Mouse (Mus musculus): ENCODE measurements around the gene Slc16a12. TPM values are rescaled to one million over a fixed set of nuclear protein-coding genes. Genes with fewer than 3 reads are reported as not detected.

Slc16a12 gene
- total RNA-seq, 2 experiments from 2014 or later, result 1.5 to 2.1 TPM

- no peak for DNase-seq
These were observed 20.7 kb downstream of the Slc16a12 start for GRCm38 (mm10) chr19:34726254-34726962.

DNA sequence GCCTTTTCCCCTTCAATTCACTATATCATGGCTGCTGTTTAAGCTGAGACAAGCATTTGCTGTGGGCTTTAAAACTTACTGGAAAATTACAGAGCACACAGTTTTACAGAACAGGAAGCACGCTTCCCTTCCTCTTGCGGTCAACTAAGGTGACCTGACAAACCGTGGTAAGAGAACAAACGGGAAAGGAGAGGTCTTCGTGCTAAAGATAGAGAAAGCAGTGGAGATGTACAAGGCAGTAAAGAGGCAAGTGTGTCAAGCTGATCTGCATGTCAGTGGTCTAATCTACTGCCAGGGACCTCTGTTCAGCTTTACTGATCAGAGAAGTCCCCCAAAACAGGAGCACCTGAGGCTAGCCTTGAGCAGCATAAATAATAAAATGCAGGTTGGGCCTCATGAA, 21.7 kb downstream of the Slc16a12 start:
- no peak for DNase-seq

DNA sequence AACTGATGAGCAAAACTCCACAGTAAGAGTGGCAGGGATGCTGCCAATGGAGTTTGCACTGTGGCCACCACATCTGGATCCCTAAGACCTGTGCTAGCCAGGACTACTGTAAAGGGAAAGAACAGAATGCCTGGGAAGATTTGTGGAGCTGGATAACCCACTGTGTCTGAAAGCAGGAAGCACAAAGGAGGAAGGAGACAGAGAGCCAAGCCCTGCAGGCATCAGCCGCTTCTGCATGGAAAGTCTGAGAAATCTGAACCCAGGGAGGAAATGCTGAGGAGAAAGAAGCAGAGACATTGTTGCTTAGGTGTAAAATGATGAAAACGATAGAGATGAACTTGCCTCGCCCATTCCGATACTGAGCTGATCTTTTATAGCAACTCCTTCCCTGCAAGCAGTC, 22.5 kb downstream of the Slc16a12 start:
- no peak for DNase-seq

GRCm38 (mm10) chr19:34722541-34722940, 24.5 kb downstream of the Slc16a12 start:
- no peak for DNase-seq

GRCm38 (mm10) chr19:34720130-34720529, 27.0 kb downstream of the Slc16a12 start:
- no peak for DNase-seq

- DNase-seq, result no peak
These were observed 28.1 kb downstream of the Slc16a12 start for GRCm38 (mm10) chr19:34718963-34719362.

- no peak for DNase-seq
These were observed 28.6 kb downstream of the Slc16a12 start for GRCm38 (mm10) chr19:34718478-34718877.

- no peak for DNase-seq
These were observed 31.2 kb downstream of the Slc16a12 start for GRCm38 (mm10) chr19:34715895-34716294.

DNA sequence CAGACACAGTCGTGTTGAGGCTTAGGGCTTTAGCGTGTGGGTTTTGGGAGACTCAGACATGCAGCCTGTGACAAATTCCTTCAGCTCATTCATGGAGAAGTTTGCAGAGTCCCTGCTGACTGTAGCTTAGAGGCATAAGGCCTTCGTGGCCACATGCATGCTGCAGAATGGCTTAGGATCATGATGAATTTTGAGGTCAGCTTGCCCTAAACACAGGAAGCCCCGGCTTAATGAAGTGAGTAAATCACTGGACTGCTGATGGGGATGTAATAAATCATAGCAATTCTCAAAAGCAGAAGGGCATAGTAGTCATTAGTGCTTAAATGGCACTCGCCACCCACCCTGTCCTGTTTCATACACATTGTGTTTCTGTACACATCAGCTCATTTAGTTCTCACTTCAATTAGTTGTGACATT, 32.8 kb downstream of the Slc16a12 start:
- no peak for DNase-seq

DNA sequence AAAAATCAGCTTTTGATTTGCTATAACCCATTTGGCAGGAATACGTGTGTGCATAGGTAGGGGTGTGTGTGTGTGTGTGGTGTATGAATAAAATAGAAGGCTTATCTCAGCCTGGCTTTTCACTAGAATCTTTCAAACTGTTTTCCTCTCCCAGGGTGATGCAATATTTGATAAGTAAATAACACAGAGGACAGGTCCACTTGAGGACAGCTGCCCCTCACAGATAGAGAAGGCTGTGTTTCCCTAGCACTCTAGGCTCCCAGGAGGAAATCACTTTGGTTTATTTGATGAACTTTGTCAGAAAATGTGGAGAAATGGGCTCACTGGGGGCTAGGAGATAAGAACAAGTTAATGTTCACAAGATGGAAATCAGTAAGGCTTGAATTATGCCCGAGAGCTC, 35.0 kb downstream of the Slc16a12 start:
- DNase-seq, result no peak

- no peak for DNase-seq
These were observed 38.9 kb downstream of the Slc16a12 start for GRCm38 (mm10) chr19:34708221-34708620.

DNA sequence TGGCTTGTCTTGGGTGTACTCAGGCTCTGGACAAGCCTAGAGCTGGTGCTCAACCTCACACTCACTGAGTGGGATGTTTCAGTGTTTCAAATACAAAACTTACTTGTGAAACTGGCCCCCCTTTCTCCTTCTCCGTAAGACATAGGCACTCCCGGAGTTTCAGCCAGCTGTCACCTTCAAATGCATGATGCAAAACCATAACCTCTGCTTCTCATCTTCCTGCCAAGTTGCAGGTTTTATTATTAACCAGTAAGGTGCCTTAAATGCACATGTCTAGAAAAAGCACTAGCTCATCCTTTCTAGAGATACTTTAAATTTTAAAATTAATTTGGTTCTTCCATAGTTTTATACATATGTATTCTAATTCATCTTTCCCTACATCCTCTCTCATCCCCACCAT, 39.5 kb downstream of the Slc16a12 start:
- no peak for DNase-seq

DNA sequence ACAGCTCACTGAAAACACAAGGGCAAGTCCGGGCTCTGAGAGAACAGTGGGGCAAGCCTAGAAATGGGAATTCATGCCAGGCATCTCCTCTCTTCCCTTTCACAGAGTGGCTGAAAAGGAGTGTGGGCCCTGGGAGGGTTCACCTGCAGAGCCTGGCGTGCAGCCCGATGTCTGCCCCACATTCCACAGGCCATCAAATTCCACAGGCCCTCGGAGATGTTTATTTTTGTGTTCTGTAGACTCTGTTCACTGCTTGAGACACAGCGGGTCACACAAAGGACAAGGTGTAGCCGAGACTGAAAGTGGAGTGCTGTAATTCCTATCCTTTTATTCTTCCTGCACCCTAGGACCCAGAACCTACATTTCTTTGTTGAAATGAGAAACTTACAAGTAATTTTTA, 40.8 kb downstream of the Slc16a12 start:
- no peak for DNase-seq

DNA sequence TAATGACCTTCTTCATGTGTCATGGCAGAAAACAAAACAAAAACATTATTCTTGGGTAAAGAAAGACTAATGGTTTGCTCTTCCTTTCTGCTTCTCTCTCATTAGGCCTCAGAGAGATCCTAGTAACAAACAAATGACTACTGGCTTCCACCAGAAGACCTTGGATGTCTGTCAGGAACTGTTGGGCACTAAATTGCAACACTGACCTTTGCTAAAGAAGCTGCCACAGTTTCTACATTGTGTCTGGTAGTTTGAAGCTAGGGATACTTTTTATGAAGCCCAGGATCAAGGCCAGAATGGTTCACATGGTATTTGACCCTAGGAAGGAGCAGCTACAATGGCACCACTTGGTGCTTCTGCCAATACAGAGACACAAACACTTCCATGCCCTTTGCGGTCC, 41.9 kb downstream of the Slc16a12 start:
- DNase-seq, result no peak

DNA sequence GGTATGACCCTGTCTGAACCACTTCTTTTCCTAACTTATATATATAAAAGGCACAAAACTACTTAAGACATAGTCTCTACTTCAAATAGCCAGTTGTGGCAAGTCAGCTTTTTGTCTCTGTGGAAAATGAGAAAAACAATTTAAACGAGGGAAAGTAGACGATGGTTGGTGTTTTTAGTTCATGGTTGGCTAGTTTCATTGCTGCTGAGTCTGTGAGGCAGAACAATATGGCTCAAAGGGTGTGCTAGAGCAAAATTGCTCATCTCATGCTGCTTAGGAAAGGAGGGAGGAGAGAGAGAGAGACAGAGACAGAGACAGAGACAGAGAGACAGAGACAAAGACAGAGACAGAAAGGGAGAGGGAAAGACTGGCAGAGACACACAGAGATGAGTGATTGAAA, 47.8 kb downstream of the Slc16a12 start:
- DNase-seq, result no peak

DNA sequence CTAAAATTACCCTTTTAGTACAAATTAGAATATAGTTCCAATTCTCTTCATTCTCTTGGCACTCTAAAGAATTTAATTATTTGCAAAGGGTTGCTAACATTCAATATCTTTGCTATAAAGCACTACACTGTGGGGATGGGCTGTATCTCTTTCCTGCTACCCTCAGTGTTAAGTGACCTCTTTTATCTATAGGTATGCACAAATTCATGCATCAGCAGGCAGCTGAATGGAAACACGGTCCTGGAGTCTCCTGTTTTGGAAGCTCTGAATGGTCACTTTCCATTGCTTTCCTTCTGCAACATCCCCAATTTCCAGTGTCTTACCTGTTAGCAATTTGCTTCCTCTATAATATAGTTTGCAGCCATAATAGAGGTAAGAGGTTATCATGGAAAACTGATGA, 48.2 kb downstream of the Slc16a12 start:
- no peak for DNase-seq

DNA sequence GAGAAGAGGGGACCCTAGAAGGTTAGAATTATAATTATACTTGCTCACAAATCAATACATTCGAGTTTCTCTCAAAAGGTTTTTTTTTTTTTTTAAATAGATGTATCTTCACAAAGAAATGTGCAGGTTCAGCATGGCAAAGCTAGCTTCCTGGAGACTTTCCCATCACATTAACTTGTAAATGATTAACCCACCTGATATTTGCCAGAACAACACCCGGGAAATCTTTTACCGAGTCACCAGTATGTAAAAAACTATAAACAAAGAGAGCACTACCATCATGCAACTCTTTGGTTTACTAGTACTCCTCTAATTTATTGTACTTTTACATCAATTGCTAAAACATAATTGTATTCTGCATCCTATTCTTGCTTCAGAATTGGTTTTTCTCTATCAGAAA, 48.7 kb downstream of the Slc16a12 start:
- DNase-seq, result no peak

- no peak for DNase-seq
These were observed 49.6 kb downstream of the Slc16a12 start for GRCm38 (mm10) chr19:34697461-34697860.

- DNase-seq, result no peak
These were observed 50.6 kb downstream of the Slc16a12 start for GRCm38 (mm10) chr19:34696352-34696986.

GRCm38 (mm10) chr19:34691402-34691801, 55.7 kb downstream of the Slc16a12 start:
- DNase-seq, result no peak

DNA sequence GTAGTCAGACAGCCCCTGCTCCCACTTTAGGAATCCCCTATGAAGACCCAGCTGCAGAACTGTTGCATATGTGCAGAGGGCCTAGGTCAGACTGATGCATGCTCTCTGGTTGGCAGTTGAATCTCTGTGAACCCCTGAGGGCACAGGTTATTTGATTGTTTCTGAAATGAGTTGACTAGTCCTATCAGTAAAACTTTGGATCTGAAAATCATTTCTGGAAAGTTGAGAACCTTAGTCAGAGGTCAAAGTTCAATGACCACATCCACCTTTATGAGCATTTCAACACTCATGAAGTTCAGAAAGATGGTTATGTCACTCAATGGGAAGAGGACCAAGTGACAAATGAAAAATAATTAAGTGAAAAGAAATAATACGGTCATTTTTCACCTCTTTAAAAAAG, 61.6 kb downstream of the Slc16a12 start:
- no peak for DNase-seq

DNA sequence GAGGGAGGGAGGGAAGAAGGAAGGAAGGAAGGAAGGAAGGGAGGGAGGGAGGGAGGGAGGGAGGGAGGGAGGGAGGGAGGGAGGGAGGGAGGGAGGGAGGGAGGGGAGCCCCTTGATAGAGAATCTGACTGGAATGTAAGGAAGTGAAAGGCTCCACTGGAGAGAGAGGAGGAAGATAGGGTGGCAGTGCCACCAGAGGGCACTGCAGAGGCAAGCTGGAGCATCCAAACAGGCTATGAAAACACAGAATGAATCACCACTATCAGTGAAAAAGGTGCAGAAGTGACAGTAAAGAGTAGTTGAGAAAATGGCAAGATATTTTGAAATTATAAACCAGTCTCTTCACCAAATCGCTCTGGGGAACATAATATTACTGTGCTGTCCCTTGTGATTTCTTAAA, 62.2 kb downstream of the Slc16a12 start:
- DNase-seq, result peak; percentile 34

- no peak for DNase-seq
These were observed 68.7 kb downstream of the Slc16a12 start for GRCm38 (mm10) chr19:34678428-34678827.

- DNase-seq, result no peak
These were observed 73.6 kb downstream of the Slc16a12 start for GRCm38 (mm10) chr19:34673476-34673875.
